Mouse (Mus musculus) embryonic fibroblast, embryonic 13.5 days (primary cell): ENCODE data around the gene Itgb3bp.

Experiments
- CTCF ChIP-seq: IDR thresholded peaks from 2 replicates; pipeline ENCODE4 v1.5.1; 2011; ENCODE audit warnings: mild to moderate bottlenecking, control low read depth, low read length, moderate library complexity, borderline replicate concordance; ENCODE audit not compliant: insufficient read depth
- POLR2A ChIP-seq: IDR thresholded peaks from 2 replicates; pipeline ENCODE4 v1.6.1; 2011; ENCODE audit warnings: low read depth, mild to moderate bottlenecking, control low read depth, low read length, moderate library complexity

DNA sequence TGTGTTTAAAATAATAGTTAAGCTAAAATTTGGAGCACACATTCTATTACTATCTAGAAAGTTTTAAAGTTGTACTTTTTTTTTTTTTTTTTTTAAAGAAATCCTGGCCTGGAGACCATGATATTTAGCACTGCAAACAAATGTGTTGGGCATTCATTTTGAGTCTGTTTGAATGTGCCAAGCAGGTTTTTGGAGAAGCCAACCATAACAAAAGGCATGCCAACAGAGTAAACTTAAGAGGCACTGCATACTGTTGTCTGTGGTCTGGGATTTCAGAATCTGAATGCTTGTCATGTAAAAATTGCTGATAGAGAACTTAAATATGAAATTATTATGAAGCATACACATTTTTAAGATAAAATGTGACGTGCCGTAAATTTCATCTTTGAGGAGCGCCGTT, 27.6 kb upstream of the Itgb3bp start:
- TF ChIP-seq CTCF (no peak), POLR2A (no peak)
